Mouse (Mus musculus) activated CD4-positive, CD25-positive, alpha-beta regulatory T cell, adult 4 months (primary cell): ENCODE measurements around the gene Erv3. TPM values are rescaled to one million over a fixed set of nuclear protein-coding genes. Genes with fewer than 3 reads are reported as not detected.
A peak's percentile ranks its signal among the peaks of the same experiment; 100 is the strongest.
"Not testable (repeated sequence)": the region's sequence is repeated elsewhere in the genome, so short reads cannot be mapped to it uniquely, and the experiment has no call there.

ENCODE experiments used
- ATAC-seq: one replicate; pipeline ENCODE4 v1.8.0; 2017
- polyA plus RNA-seq, 2 experiments: library from polyadenylated mRNA; unstranded; fragments of 100-300 nt; shearing (Covaris generic); gene quantifications; one replicate each; pipeline ENCODE4 v1.2.1; 2017

Erv3 gene
- polyA plus RNA-seq, 2 experiments from 2014 or later: not detected

GRCm38 (mm10) chr2:131863472-131863871, 3.9 kb upstream of the Erv3 start:
- ATAC-seq: no peak

GRCm38 (mm10) chr2:131862617-131863275, 3.2 kb upstream of the Erv3 start:
- ATAC-seq: no peak

- no peak for ATAC-seq
Measured at GRCm38 (mm10) chr2:131857838-131858237, 1.7 kb downstream of the Erv3 start.

GRCm38 (mm10) chr2:131853719-131854118, 5.8 kb downstream of the Erv3 start:
- ATAC-seq: no peak

GRCm38 (mm10) chr2:131851333-131852092, 8.0 kb downstream of the Erv3 start:
- ATAC-seq: no peak

GRCm38 (mm10) chr2:131850047-131850446, 9.5 kb downstream of the Erv3 start:
- no peak for ATAC-seq

- no peak for ATAC-seq
Measured at GRCm38 (mm10) chr2:131847501-131848359, 11.8 kb downstream of the Erv3 start.

- no peak for ATAC-seq
Measured at GRCm38 (mm10) chr2:131846811-131847210, 12.7 kb downstream of the Erv3 start.

GRCm38 (mm10) chr2:131846132-131846710, 13.3 kb downstream of the Erv3 start:
- ATAC-seq: no peak

- no peak for ATAC-seq
Measured at GRCm38 (mm10) chr2:131845671-131846070, 13.9 kb downstream of the Erv3 start.

- ATAC-seq: no peak
Measured at GRCm38 (mm10) chr2:131842568-131842967, 17.0 kb downstream of the Erv3 start.

GRCm38 (mm10) chr2:131841321-131841693, 18.2 kb downstream of the Erv3 start:
- ATAC-seq: no peak

GRCm38 (mm10) chr2:131840611-131841320, 18.8 kb downstream of the Erv3 start:
- ATAC-seq: no peak

GRCm38 (mm10) chr2:131834296-131834695, 25.3 kb downstream of the Erv3 start:
- no peak for ATAC-seq

GRCm38 (mm10) chr2:131831861-131832260, 27.7 kb downstream of the Erv3 start:
- no peak for ATAC-seq

- ATAC-seq: not testable (repeated sequence)
Measured at GRCm38 (mm10) chr2:131830945-131831344, 28.6 kb downstream of the Erv3 start.

GRCm38 (mm10) chr2:131827999-131828975, 31.3 kb downstream of the Erv3 start:
- ATAC-seq: peak; percentile 40

GRCm38 (mm10) chr2:131827026-131827687, 32.4 kb downstream of the Erv3 start:
- no peak for ATAC-seq

- no peak for ATAC-seq
Measured at GRCm38 (mm10) chr2:131825498-131825897, 34.0 kb downstream of the Erv3 start.

GRCm38 (mm10) chr2:131823931-131824330, 35.6 kb downstream of the Erv3 start:
- ATAC-seq: no peak
